Mouse (Mus musculus) heart, postnatal 0 days (tissue): ENCODE measurements around the gene Dlx6. TPM values are rescaled to one million over a fixed set of nuclear protein-coding genes. Genes with fewer than 3 reads are reported as not detected.

Experiments used
- ATAC-seq: fragments of 200-750 bp; cut with Nextera tagmentation; 2 replicates; pipeline ENCODE4 v1.8.0; 2017; ENCODE audit warnings: low read depth, moderate number of reproducible peaks, moderate library complexity; ENCODE audit not compliant: insufficient read depth
- DNase-seq: peaks from one replicate; pipeline ENCODE4 v3.0.0-alpha.2; 2016; ENCODE audit warnings: low spot score
- H3K27ac ChIP-seq: fragments of 300-500 bp; sonication (generic); 2 replicates; pipeline ENCODE4 v1.5.1; 2014; ENCODE audit warnings: low read depth, mild to moderate bottlenecking
- H3K27me3 ChIP-seq: fragments of 300-500 bp; sonication (generic); 2 replicates; pipeline ENCODE4 v1.6.1; 2014; ENCODE audit warnings: low read length, mixed read lengths; ENCODE audit not compliant: control insufficient read depth, insufficient read depth
- H3K36me3 ChIP-seq: fragments of 300-500 bp; sonication (generic); replicated peaks from 2 replicates; pipeline ENCODE4 v1.6.1; 2014; ENCODE audit warnings: low read length, mixed read lengths; ENCODE audit not compliant: control insufficient read depth, insufficient read depth
- H3K4me1 ChIP-seq: fragments of 300-500 bp; sonication (generic); 2 replicates; pipeline ENCODE4 v1.6.1; 2014; ENCODE audit warnings: antibody characterized with exemption; ENCODE audit not compliant: control insufficient read depth, insufficient read depth
- H3K4me2 ChIP-seq: fragments of 300-500 bp; sonication (generic); 2 replicates; pipeline ENCODE4 v1.6.1; 2014; ENCODE audit warnings: low read depth, mild to moderate bottlenecking, low read length, moderate library complexity
- H3K4me3 ChIP-seq: fragments of 300-500 bp; sonication (generic); 2 replicates; pipeline ENCODE4 v1.5.1; 2014; ENCODE audit warnings: low read depth, low read length
- H3K9ac ChIP-seq: fragments of 300-500 bp; sonication (generic); replicated peaks from 2 replicates; pipeline ENCODE4 v1.6.1; 2014; ENCODE audit warnings: low read depth, low read length, mixed read lengths
- H3K9me3 ChIP-seq: fragments of 300-500 bp; sonication (generic); replicated peaks from 2 replicates; pipeline ENCODE4 v1.6.1; 2016; ENCODE audit warnings: low read length; ENCODE audit not compliant: control insufficient read depth
- CTCF ChIP-seq: IDR thresholded peaks from 2 replicates; pipeline ENCODE4 v1.5.1; 2016; ENCODE audit warnings: antibody characterized with exemption, control low read depth, low read depth
- EP300 ChIP-seq: IDR thresholded peaks from 2 replicates; pipeline ENCODE4 v1.6.1; 2016; ENCODE audit warnings: antibody characterized with exemption, low read depth
- WGBS: fragments of 180-500 bp; shearing (Covaris S2); extraction: QIAGEN DNeasy Blood & Tissue Kit; methylation state at CpG from one replicate; pipeline ENCODE4 v1.1.7; 2014; 5-methylcytosine and 5-hydroxymethylcytosine counted together
- polyA plus RNA-seq: library from polyadenylated mRNA; unstranded; fragments of >200 nt; fragmentation: Nextera tagmentation; extraction: Ambion mirVana; gene quantifications from 2 replicates; pipeline ENCODE4 v1.2.1, GENCODE M21; 2015
- total RNA-seq: library from RNA; depleted of rRNA; stranded (reverse); fragments of >200 nt; gene quantifications from 2 replicates; pipeline ENCODE4 v1.2.3, GENCODE M21; 2014; ENCODE audit warnings: low replicate concordance; rRNA removed

Dlx6 gene
- total and polyA plus RNA-seq, 2 experiments from 2014 or later = not detected

GRCm38 (mm10) chr6:6914849-6915525 is 51.9 kb downstream of the Dlx6 start:
- DNase-seq = peak; percentile 62
- ATAC-seq = no peak
- Histone ChIP-seq H3K9ac (no peak overlapping the region), H3K36me3 (no peaks in the 10 kb centered on the region), H3K4me3 (no peak overlapping the region), H3K9me3 (no peaks in the 10 kb centered on the region), H3K4me2 (no peak overlapping the region), H3K4me1 (no peaks in the 10 kb centered on the region), H3K27me3 (no peaks in the 10 kb centered on the region), H3K27ac (no peak overlapping the region)
- TF ChIP-seq EP300 (no peak), CTCF (peak; percentile 81)
- WGBS = 34% methylated on average over 5 of the region's 5 CpGs

- Histone ChIP-seq H3K9me3 (no peaks in the 10 kb centered on the region), H3K4me2 (no peak overlapping the region), H3K36me3 (no peaks in the 10 kb centered on the region), H3K27me3 (no peaks in the 10 kb centered on the region), H3K4me3 (no peak overlapping the region), H3K4me1 (no peaks in the 10 kb centered on the region), H3K9ac (no peak overlapping the region), H3K27ac (no peak overlapping the region)
- ATAC-seq (no peak), DNase-seq (no peak)
- WGBS = 47% methylated on average over 9 of the region's 9 CpGs
- TF ChIP-seq EP300 (no peak), CTCF (no peak)
These were observed 52.4 kb downstream of the Dlx6 start for GRCm38 (mm10) chr6:6915526-6915915.

DNA sequence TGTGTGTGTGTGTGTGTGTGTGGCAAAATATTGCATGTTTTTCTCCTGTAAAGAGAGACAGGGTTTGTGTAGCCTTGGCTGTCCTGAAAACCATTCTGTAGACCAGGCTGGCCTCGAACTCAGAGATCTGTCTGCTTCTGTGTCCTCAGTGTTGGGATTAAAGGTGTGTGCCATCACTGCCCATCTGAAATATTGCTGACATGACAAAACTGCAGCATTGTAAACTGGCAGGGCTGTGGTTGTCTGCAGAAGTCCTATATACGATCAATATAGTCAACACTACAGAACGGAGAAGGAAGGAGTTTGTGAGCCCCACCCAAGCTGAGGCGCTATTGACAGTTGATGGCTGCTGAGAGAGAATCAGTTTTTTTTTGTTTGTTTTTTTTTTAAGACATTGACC is 54.2 kb downstream of the Dlx6 start:
- H3K4me2 ChIP-seq = no peak overlapping the region
- H3K36me3 ChIP-seq = no peaks in the 10 kb centered on the region
- no peak for DNase-seq
- WGBS = 87% methylated on average over 4 of the region's 4 CpGs
- no peak overlapping the region for H3K9ac ChIP-seq
- H3K4me3 ChIP-seq = no peak overlapping the region
- ATAC-seq = no peak
- H3K27me3 ChIP-seq = no peaks in the 10 kb centered on the region
- H3K9me3 ChIP-seq = no peaks in the 10 kb centered on the region
- H3K27ac ChIP-seq = no peak overlapping the region
- H3K4me1 ChIP-seq = no peaks in the 10 kb centered on the region
- no peak for TF ChIP-seq CTCF
- no peak for TF ChIP-seq EP300

Other genes starting within 250 kb of the Dlx6 start
- gene Dlx5, start 18.8 kb downstream of the Dlx6 start, total RNA-seq = 0.58 TPM in 1 of 2 replicates, not detected in the other
- 0.68 and 0.97 TPM in 2 replicates for gene Dlx5, start 18.8 kb downstream of the Dlx6 start, polyA plus RNA-seq
- gene Sdhaf3, start 92.7 kb downstream of the Dlx6 start, total RNA-seq = 1.7 and 3.9 TPM in 2 replicates
- 4.9 and 5.6 TPM in 2 replicates for gene Sdhaf3, start 92.7 kb downstream of the Dlx6 start, polyA plus RNA-seq